Mouse (Mus musculus): ENCODE results near the gene Fam20b.

Gene Fam20b

DNA sequence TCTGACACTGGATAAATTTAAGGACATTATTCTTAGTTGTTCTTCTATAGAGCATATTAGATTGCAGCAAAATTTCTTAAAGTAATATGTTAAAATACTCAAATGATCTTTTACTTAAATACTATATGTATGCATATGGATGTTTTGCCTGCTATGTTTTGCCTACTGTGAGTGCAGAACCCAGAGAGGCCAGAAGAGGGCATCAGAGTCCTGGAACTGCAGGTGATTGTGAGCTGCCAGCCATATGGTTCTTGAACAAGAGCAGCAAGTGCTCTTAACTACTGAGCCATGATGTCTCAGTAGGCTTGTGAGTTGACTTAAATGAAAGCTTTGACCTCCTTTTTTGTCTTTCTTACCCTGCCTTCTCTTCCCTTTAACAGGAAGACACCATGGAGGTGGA is 87.9 kb downstream of the Fam20b start:
- DNase-seq (ENCODE audit: low spot score), result no peak

DNA sequence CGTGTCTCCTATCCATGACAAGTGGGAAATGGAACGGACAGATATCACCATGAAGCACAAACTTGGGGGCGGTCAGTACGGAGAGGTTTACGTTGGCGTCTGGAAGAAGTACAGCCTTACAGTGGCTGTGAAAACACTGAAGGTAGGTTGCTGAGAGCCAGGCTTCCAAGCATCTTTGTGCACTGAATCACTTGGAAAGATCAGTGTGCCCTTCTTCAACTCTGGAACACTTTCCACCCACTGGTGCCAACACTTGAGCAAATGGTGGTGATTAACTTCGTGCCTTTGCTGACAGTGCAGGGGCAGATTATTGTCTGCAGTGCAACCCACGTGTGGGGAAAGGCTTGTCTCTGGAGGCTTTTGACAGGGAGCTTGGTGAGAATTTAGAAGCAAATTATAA is 88.9 kb downstream of the Fam20b start:
- DNase-seq (ENCODE audit: low spot score), result no peak
